Mouse (Mus musculus) bone marrow macrophage, adult 2 months (primary cell): ENCODE data around the gene Ppp1r32.

Experiments
- CTCF ChIP-seq: IDR thresholded peaks from 2 replicates; pipeline ENCODE4 v1.5.1; 2012; ENCODE audit warnings: low read depth, mild to moderate bottlenecking, low read length, moderate library complexity
- POLR2A ChIP-seq: IDR thresholded peaks from 2 replicates; pipeline ENCODE4 v1.6.1; 2012; ENCODE audit warnings: mild to moderate bottlenecking, low read depth, low read length, borderline replicate concordance

GRCm38 (mm10) chr19:10482703-10483102 lies at the start of gene Ppp1r32:
- TF ChIP-seq CTCF = no peak
- TF ChIP-seq POLR2A = no peak
